Mouse (Mus musculus): ENCODE data around the gene Lamtor3. TPM values are rescaled to one million over a fixed set of nuclear protein-coding genes. Genes with fewer than 3 reads are reported as not detected.
A peak's percentile ranks its signal among the peaks of the same experiment; 100 is the strongest.

Lamtor3 gene
- polyA plus RNA-seq, 1 experiment from 2014 or later, result 52.1 TPM

GRCm38 (mm10) chr3:137933986-137934385 lies 15.7 kb downstream of the Lamtor3 start:
- H3K9me3 ChIP-seq (replicated peaks), result no peaks in the 10 kb centered on the region
- peaks cover 66% of the 10 kb centered on the region for H3K36me3 ChIP-seq (replicated peaks)
- ATAC-seq (ENCODE audit: insufficient read depth), result no peak
- no peak overlapping the region for H3K4me3 ChIP-seq (replicated peaks)
- no peak overlapping the region for H3K4me2 ChIP-seq
- WGBS (ENCODE audit: insufficient replicate concordance), result 56% methylated on average over 3 of the region's 3 CpGs
- H3K27ac ChIP-seq (replicated peaks), result no peak overlapping the region
- H3K4me1 ChIP-seq (replicated peaks), result 0 out of 2 replicates have a peak, but pooled peaks cover 2% of the 10 kb centered on the region
- no peaks in the 10 kb centered on the region for H3K27me3 ChIP-seq
- no peak overlapping the region for H3K9ac ChIP-seq

DNA sequence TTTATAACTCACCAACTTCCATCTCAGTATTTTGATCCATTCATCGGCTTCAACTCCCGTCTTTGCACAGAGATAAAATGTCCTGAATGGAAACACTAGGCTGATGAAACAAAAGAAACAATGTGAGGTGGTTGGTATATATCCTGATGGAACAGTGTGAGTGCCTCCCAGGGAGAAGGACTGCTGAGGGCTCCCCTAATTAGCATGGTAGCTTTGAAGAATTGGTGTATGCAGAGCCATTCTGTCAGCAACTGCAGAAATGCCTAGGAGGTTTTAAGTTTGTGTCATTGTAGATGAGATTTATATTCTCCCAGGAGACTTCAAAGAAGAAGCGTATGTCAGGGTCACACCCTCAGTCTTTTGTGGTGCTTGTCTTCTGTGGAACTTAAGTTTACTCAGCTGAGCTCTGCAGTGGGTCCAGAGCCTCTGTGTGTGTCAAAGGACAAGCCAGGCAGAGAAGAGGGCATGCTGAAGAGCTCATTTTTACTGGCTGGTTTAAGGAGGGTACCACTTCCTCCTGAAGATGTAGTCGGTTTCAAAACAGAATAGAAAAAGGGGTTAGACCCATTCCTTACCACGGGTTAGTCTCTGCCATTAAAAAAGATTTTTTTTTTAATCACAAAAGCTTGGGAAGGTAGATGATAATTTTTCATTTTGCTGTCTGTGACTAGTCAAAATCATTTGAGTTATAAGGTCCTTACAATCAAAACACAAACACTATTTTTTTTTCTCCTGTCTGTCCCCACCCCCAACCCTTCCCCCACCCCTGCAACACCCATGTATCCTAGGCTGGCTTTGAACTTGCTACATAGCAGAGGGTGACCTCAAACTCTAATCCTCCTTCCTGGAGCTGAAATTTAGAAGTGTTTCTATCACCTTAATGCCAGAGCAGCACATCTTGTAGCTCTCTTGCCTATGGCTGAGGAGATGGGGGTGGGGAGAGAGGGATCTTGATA lies 17.5 kb downstream of the Lamtor3 start:
- no peak overlapping the region for H3K27ac ChIP-seq (replicated peaks)
- H3K9me3 ChIP-seq (replicated peaks), result no peaks in the 10 kb centered on the region
- no peak for ATAC-seq (ENCODE audit: insufficient read depth)
- no peak overlapping the region for H3K4me2 ChIP-seq
- WGBS (ENCODE audit: insufficient replicate concordance), result 69% methylated on average over 5 of the region's 5 CpGs
- no peak overlapping the region for H3K9ac ChIP-seq
- H3K4me1 ChIP-seq (replicated peaks), result peaks cover 14% of the 10 kb centered on the region
- H3K4me3 ChIP-seq (replicated peaks), result no peak overlapping the region
- H3K36me3 ChIP-seq (replicated peaks), result peaks cover 64% of the 10 kb centered on the region
- no peaks in the 10 kb centered on the region for H3K27me3 ChIP-seq

GRCm38 (mm10) chr3:137936541-137936940 lies 18.2 kb downstream of the Lamtor3 start:
- H3K27ac ChIP-seq (replicated peaks), result no peak overlapping the region
- H3K4me1 ChIP-seq (replicated peaks), result peaks cover 21% of the 10 kb centered on the region
- H3K36me3 ChIP-seq (replicated peaks), result peaks cover 62% of the 10 kb centered on the region
- H3K9me3 ChIP-seq (replicated peaks), result no peaks in the 10 kb centered on the region
- no peak overlapping the region for H3K4me2 ChIP-seq
- ATAC-seq (ENCODE audit: insufficient read depth), result no peak
- H3K27me3 ChIP-seq, result no peaks in the 10 kb centered on the region
- no peak overlapping the region for H3K9ac ChIP-seq
- 64% methylated on average over 6 of the region's 6 CpGs for WGBS (ENCODE audit: insufficient replicate concordance)
- H3K4me3 ChIP-seq (replicated peaks), result no peak overlapping the region

GRCm38 (mm10) chr3:137938608-137939007 lies 20.3 kb downstream of the Lamtor3 start:
- H3K4me1 ChIP-seq (replicated peaks), result peaks cover 40% of the 10 kb centered on the region
- ATAC-seq (ENCODE audit: insufficient read depth), result no peak
- 70% methylated on average over 6 of the region's 6 CpGs for WGBS (ENCODE audit: insufficient replicate concordance)
- 0 out of 2 replicates have a peak overlapping the region, but pooled peaks have one; percentile 1 for H3K4me2 ChIP-seq
- peaks cover 44% of the 10 kb centered on the region for H3K36me3 ChIP-seq (replicated peaks)
- H3K27ac ChIP-seq (replicated peaks), result no peak overlapping the region
- no peaks in the 10 kb centered on the region for H3K27me3 ChIP-seq
- H3K4me3 ChIP-seq (replicated peaks), result no peak overlapping the region
- H3K9me3 ChIP-seq (replicated peaks), result no peaks in the 10 kb centered on the region
- no peak overlapping the region for H3K9ac ChIP-seq

DNA sequence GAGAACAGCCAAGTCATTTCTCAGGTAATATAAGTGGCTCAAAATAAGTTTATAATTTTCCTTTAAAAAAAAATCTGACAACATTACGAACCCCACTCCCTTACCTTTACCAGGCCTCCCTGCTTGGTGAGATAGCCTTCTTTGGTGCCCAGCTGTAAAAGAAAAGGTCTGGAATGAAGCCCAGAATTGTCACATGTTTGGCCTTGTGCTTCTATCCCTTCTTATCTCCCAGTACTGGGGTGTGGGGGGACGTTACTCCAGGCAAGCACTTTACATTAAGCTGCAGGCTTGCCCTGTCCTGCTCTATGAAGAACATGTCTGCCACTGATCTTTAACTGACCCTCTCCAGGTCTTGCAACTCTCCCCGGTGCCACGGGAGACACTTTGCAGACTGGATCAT lies 22.5 kb downstream of the Lamtor3 start:
- Histone ChIP-seq H3K9me3 (replicated peaks) (no peaks in the 10 kb centered on the region), H3K9ac (peak overlapping the region; percentile 15; the same call in 1 of the 2 replicates), H3K27me3 (no peaks in the 10 kb centered on the region), H3K4me3 (replicated peaks) (no peak overlapping the region), H3K36me3 (replicated peaks) (peaks cover 36% of the 10 kb centered on the region), H3K4me1 (replicated peaks) (peaks cover 54% of the 10 kb centered on the region), H3K27ac (replicated peaks) (peak overlapping the region; percentile 83), H3K4me2 (peak overlapping the region; percentile 56)
- WGBS (ENCODE audit: insufficient replicate concordance), result 25% methylated on average over 4 of the region's 4 CpGs
- ATAC-seq (ENCODE audit: insufficient read depth), result peak; percentile 81

- Histone ChIP-seq H3K4me1 (replicated peaks) (peaks cover 59% of the 10 kb centered on the region), H3K4me3 (replicated peaks) (no peak overlapping the region), H3K9ac (no peak overlapping the region), H3K4me2 (peak overlapping the region; percentile 56), H3K27me3 (no peaks in the 10 kb centered on the region), H3K36me3 (replicated peaks) (peaks cover 35% of the 10 kb centered on the region), H3K27ac (replicated peaks) (peak overlapping the region; percentile 83), H3K9me3 (replicated peaks) (no peaks in the 10 kb centered on the region)
- peak; percentile 54 for ATAC-seq (ENCODE audit: insufficient read depth)
Observed at GRCm38 (mm10) chr3:137941555-137941954, 23.2 kb downstream of the Lamtor3 start.

GRCm38 (mm10) chr3:137942098-137942622 lies 23.9 kb downstream of the Lamtor3 start:
- H3K9ac ChIP-seq, result no peak overlapping the region
- no peaks in the 10 kb centered on the region for H3K27me3 ChIP-seq
- no peak overlapping the region for H3K4me3 ChIP-seq (replicated peaks)
- H3K27ac ChIP-seq (replicated peaks), result 0 out of 2 replicates have a peak overlapping the region, but pooled peaks have one; percentile 7
- H3K36me3 ChIP-seq (replicated peaks), result peaks cover 30% of the 10 kb centered on the region
- peak overlapping the region; percentile 56; the same call in 1 of the 2 replicates for H3K4me2 ChIP-seq
- WGBS (ENCODE audit: insufficient replicate concordance), result 60% methylated on average over 12 of the region's 12 CpGs
- no peaks in the 10 kb centered on the region for H3K9me3 ChIP-seq (replicated peaks)
- H3K4me1 ChIP-seq (replicated peaks), result peaks cover 63% of the 10 kb centered on the region
- ATAC-seq (ENCODE audit: insufficient read depth), result no peak

DNA sequence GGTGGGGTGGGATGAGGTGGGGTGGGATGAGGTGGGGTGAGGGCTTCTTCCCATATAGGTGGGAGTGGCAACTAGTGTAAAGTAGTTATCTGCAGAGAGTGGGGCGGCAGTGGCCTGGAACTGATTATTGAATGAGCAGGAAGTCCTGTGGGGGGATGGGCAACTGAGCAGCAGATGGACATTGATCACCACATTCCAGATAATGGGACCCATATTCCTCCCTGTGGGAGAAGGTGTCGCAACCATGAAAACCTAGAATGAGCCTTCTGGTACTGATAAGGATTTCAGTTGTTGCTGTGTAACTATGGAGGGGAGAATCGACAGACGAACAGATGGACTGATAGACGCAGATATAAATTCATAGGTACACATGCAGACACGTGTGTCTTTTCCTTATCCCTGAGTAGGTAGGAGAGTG lies 25.4 kb downstream of the Lamtor3 start:
- peak overlapping the region; percentile 64 for H3K27ac ChIP-seq (replicated peaks)
- ATAC-seq (ENCODE audit: insufficient read depth), result peak; percentile 48
- 13% methylated on average over 6 of the region's 6 CpGs for WGBS (ENCODE audit: insufficient replicate concordance)
- H3K9me3 ChIP-seq (replicated peaks), result no peaks in the 10 kb centered on the region
- no peak overlapping the region; the same call in 1 of the 2 replicates for H3K9ac ChIP-seq
- peak overlapping the region; percentile 44 for H3K4me2 ChIP-seq
- no peak overlapping the region for H3K4me3 ChIP-seq (replicated peaks)
- no peaks in the 10 kb centered on the region for H3K27me3 ChIP-seq
- peaks cover 32% of the 10 kb centered on the region for H3K36me3 ChIP-seq (replicated peaks)
- H3K4me1 ChIP-seq (replicated peaks), result peaks cover 77% of the 10 kb centered on the region

- no peak for ATAC-seq (ENCODE audit: insufficient read depth)
- H3K4me2 ChIP-seq, result no peak overlapping the region
- no peaks in the 10 kb centered on the region for H3K27me3 ChIP-seq
- WGBS (ENCODE audit: insufficient replicate concordance), result 69% methylated on average over 3 of the region's 3 CpGs
- H3K27ac ChIP-seq (replicated peaks), result peak overlapping the region; percentile 46
- no peaks in the 10 kb centered on the region for H3K9me3 ChIP-seq (replicated peaks)
- peaks cover 30% of the 10 kb centered on the region; the same call in 1 of the 2 replicates for H3K36me3 ChIP-seq (replicated peaks)
- no peak overlapping the region for H3K4me3 ChIP-seq (replicated peaks)
- H3K9ac ChIP-seq, result no peak overlapping the region
- peaks cover 80% of the 10 kb centered on the region for H3K4me1 ChIP-seq (replicated peaks)
Observed at GRCm38 (mm10) chr3:137946827-137947226, 28.5 kb downstream of the Lamtor3 start.

DNA sequence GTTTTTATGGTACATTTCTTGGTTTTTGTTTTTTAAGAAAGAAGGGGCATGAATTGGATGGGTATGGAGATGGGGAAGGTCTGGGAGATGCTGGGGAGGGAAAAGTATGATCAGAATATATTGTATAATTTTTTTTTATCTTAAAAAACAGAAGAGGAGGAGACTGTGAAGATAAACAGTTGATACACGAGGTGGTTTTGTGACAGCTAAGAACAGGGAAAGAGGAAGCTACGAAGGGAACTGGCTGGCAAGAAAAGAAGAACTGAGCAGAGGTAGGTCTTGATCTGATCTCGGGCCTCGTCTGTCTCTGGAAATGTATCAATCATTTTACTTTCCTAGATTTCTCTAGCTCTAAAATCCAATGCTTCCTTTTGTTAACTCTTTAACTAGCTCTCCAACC lies 29.2 kb downstream of the Lamtor3 start:
- 19% methylated on average over 4 of the region's 4 CpGs for WGBS (ENCODE audit: insufficient replicate concordance)
- Histone ChIP-seq H3K4me3 (replicated peaks) (no peak overlapping the region), H3K9ac (no peak overlapping the region), H3K27me3 (no peaks in the 10 kb centered on the region), H3K27ac (replicated peaks) (peak overlapping the region; percentile 46; the same call in 1 of the 2 replicates), H3K4me1 (replicated peaks) (peaks cover 80% of the 10 kb centered on the region), H3K4me2 (no peak overlapping the region), H3K36me3 (replicated peaks) (peaks cover 30% of the 10 kb centered on the region; the same call in 1 of the 2 replicates), H3K9me3 (replicated peaks) (no peaks in the 10 kb centered on the region)
- ATAC-seq (ENCODE audit: insufficient read depth), result no peak

DNA sequence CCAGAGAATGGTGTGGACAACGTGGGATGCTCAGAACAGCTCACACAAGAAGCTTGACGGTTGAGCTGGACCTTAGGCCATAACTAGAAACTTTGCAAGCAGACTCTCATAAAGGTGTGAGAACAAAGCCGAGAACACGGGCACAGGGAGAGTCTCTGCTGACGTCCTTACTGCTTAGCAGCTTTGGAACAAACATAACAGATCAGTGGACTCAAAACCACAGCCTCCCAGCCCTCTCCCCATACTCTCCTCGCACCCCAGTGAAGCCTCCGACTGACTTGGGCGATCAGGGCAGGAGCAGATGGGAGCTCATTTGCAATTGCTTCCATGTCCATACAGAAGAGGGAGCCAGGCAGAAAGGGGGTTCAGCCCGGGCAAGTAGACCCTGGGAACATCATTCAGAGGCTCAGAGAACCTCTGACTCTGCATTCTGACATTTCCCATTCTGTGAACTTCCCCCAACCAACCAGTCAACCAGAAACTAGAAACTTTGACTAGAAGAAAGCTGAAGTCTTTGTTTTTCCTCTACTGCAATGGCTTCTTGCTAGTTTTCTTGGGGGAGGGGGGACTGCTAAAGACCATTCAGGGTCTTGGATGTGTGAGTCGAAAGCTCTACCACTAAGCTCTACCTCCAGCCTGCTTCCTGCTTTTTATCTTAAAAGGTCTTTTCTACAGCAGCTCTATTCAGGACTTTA lies 32.0 kb downstream of the Lamtor3 start:
- H3K4me3 ChIP-seq (replicated peaks), result no peak overlapping the region
- H3K36me3 ChIP-seq (replicated peaks), result peaks cover 27% of the 10 kb centered on the region; the same call in 1 of the 2 replicates
- no peak for ATAC-seq (ENCODE audit: insufficient read depth)
- H3K4me1 ChIP-seq (replicated peaks), result peaks cover 85% of the 10 kb centered on the region
- no peak overlapping the region for H3K4me2 ChIP-seq
- H3K9me3 ChIP-seq (replicated peaks), result no peaks in the 10 kb centered on the region
- 66% methylated on average over 10 of the region's 10 CpGs for WGBS (ENCODE audit: insufficient replicate concordance)
- no peak overlapping the region for H3K9ac ChIP-seq
- H3K27ac ChIP-seq (replicated peaks), result peak overlapping the region; percentile 41; the same call in 1 of the 2 replicates
- no peaks in the 10 kb centered on the region for H3K27me3 ChIP-seq

Data from liver, embryonic 15.5 days (tissue).